Mouse (Mus musculus): ENCODE data around the gene Mtrr. TPM values are rescaled to one million over a fixed set of nuclear protein-coding genes. Genes with fewer than 3 reads are reported as not detected.

Mtrr gene
- polyA plus RNA-seq, 1 experiment: 13.8 TPM

GRCm38 (mm10) chr13:68603085-68603484 is 21.1 kb upstream of the Mtrr start:
- no peak overlapping the region for H3ac ChIP-seq (ENCODE audit: control insufficient read depth, insufficient read length)
- H3K4me3 ChIP-seq: no peak overlapping the region
- no peak overlapping the region for H3K4me2 ChIP-seq (ENCODE audit: low read depth)
- TF ChIP-seq MAX (IDR thresholded peaks at IDR 0.05; ENCODE audit: low read depth): no peak
- TF ChIP-seq MYOD1 (IDR thresholded peaks at IDR 0.05; ENCODE audit: control insufficient read depth in 1 of 3, insufficient read length in 2 of 3, low read depth in 2 of 3): no peak
- TF ChIP-seq E2F4 (IDR thresholded peaks at IDR 0.05; ENCODE audit: insufficient read depth): no peak
- no peak for TF ChIP-seq POLR2A (IDR thresholded peaks at IDR 0.05; ENCODE audit: insufficient read length, low read depth)
- TF ChIP-seq USF1 (IDR thresholded peaks at IDR 0.05; ENCODE audit: low read depth): no peak
- no peak for TF ChIP-seq REST (IDR thresholded peaks at IDR 0.05; ENCODE audit: insufficient read depth, insufficient read length)
- H3K36me3 ChIP-seq (ENCODE audit: control insufficient read depth, insufficient read depth): no peaks in the 10 kb centered on the region
- H3K79me2 ChIP-seq (ENCODE audit: control insufficient read depth, insufficient read depth): no peaks in the 10 kb centered on the region
- H3K27me3 ChIP-seq (ENCODE audit: control insufficient read depth, insufficient read depth, insufficient read length): no peaks in the 10 kb centered on the region

GRCm38 (mm10) chr13:68601184-68601583 is 19.2 kb upstream of the Mtrr start:
- TF ChIP-seq USF1 (IDR thresholded peaks at IDR 0.05; ENCODE audit: low read depth) (no peak), TCF3 (IDR thresholded peaks at IDR 0.05; ENCODE audit: insufficient read length, low read depth) (no peak), TCF12 (IDR thresholded peaks at IDR 0.05; ENCODE audit: insufficient read depth, poor library complexity, severe bottlenecking) (no peak), POLR2AphosphoS2 (IDR thresholded peaks at IDR 0.05; ENCODE audit: insufficient read length, low read depth) (no peak), SRF (IDR thresholded peaks at IDR 0.05; ENCODE audit: control insufficient read depth, insufficient read length, low read depth) (no peak), POLR2A (IDR thresholded peaks at IDR 0.05; ENCODE audit: insufficient read length, low read depth) (no peak), CEBPB (IDR thresholded peaks at IDR 0.05; ENCODE audit: insufficient read depth, poor library complexity, severe bottlenecking) (no peak), MYOG (IDR thresholded peaks at IDR 0.05; ENCODE audit: control insufficient read depth in 1 of 3, insufficient read depth in 1 of 3, insufficient read length in 2 of 3, low read depth in 2 of 3) (no peak), E2F4 (IDR thresholded peaks at IDR 0.05; ENCODE audit: insufficient read depth) (no peak), MYOD1 (IDR thresholded peaks at IDR 0.05; ENCODE audit: control insufficient read depth in 1 of 3, insufficient read length in 2 of 3, low read depth in 2 of 3) (no peak), REST (IDR thresholded peaks at IDR 0.05; ENCODE audit: insufficient read depth, insufficient read length) (no peak)
- Histone ChIP-seq H3ac (ENCODE audit: control insufficient read depth, insufficient read length) (no peak overlapping the region), H3K4me2 (ENCODE audit: low read depth) (peak overlapping the region; percentile 45), H3K36me3 (ENCODE audit: control insufficient read depth, insufficient read depth) (no peaks in the 10 kb centered on the region), H3K79me2 (ENCODE audit: control insufficient read depth, insufficient read depth) (no peaks in the 10 kb centered on the region), H3K4me3 (no peak overlapping the region), H3K27me3 (ENCODE audit: control insufficient read depth, insufficient read depth, insufficient read length) (no peaks in the 10 kb centered on the region)

- Histone ChIP-seq H3K79me2 (ENCODE audit: control insufficient read depth, insufficient read depth) (no peaks in the 10 kb centered on the region), H3K36me3 (ENCODE audit: control insufficient read depth, insufficient read depth) (no peaks in the 10 kb centered on the region), H3K4me2 (ENCODE audit: low read depth) (no peak overlapping the region), H3K27me3 (ENCODE audit: control insufficient read depth, insufficient read depth, insufficient read length) (no peaks in the 10 kb centered on the region), H3ac (ENCODE audit: control insufficient read depth, insufficient read length) (no peak overlapping the region), H3K4me3 (no peak overlapping the region)
- TF ChIP-seq MYOG (IDR thresholded peaks at IDR 0.05; ENCODE audit: control insufficient read depth in 1 of 3, insufficient read depth in 1 of 3, insufficient read length in 2 of 3, low read depth in 2 of 3) (no peak), CEBPB (IDR thresholded peaks at IDR 0.05; ENCODE audit: insufficient read depth, poor library complexity, severe bottlenecking) (no peak), TCF3 (IDR thresholded peaks at IDR 0.05; ENCODE audit: insufficient read length, low read depth) (no peak), E2F4 (IDR thresholded peaks at IDR 0.05; ENCODE audit: insufficient read depth) (no peak), MYOD1 (IDR thresholded peaks at IDR 0.05; ENCODE audit: control insufficient read depth in 1 of 3, insufficient read length in 2 of 3, low read depth in 2 of 3) (no peak), USF1 (IDR thresholded peaks at IDR 0.05; ENCODE audit: low read depth) (no peak), TCF12 (IDR thresholded peaks at IDR 0.05; ENCODE audit: insufficient read depth, poor library complexity, severe bottlenecking) (no peak), SRF (IDR thresholded peaks at IDR 0.05; ENCODE audit: control insufficient read depth, insufficient read length, low read depth) (no peak), POLR2AphosphoS2 (IDR thresholded peaks at IDR 0.05; ENCODE audit: insufficient read length, low read depth) (no peak), POLR2A (IDR thresholded peaks at IDR 0.05; ENCODE audit: insufficient read length, low read depth) (no peak), MAX (IDR thresholded peaks at IDR 0.05; ENCODE audit: low read depth) (no peak), REST (IDR thresholded peaks at IDR 0.05; ENCODE audit: insufficient read depth, insufficient read length) (no peak)
These were observed 17.0 kb upstream of the Mtrr start for GRCm38 (mm10) chr13:68598953-68599352.

- TF ChIP-seq REST (IDR thresholded peaks at IDR 0.05; ENCODE audit: insufficient read depth, insufficient read length) (no peak), MYOG (IDR thresholded peaks at IDR 0.05; ENCODE audit: control insufficient read depth in 1 of 3, insufficient read depth in 1 of 3, insufficient read length in 2 of 3, low read depth in 2 of 3) (no peak), CEBPB (IDR thresholded peaks at IDR 0.05; ENCODE audit: insufficient read depth, poor library complexity, severe bottlenecking) (no peak), TCF12 (IDR thresholded peaks at IDR 0.05; ENCODE audit: insufficient read depth, poor library complexity, severe bottlenecking) (no peak), TCF3 (IDR thresholded peaks at IDR 0.05; ENCODE audit: insufficient read length, low read depth) (no peak), POLR2AphosphoS2 (IDR thresholded peaks at IDR 0.05; ENCODE audit: insufficient read length, low read depth) (no peak), MAX (IDR thresholded peaks at IDR 0.05; ENCODE audit: low read depth) (no peak), E2F4 (IDR thresholded peaks at IDR 0.05; ENCODE audit: insufficient read depth) (no peak), POLR2A (IDR thresholded peaks at IDR 0.05; ENCODE audit: insufficient read length, low read depth) (no peak), USF1 (IDR thresholded peaks at IDR 0.05; ENCODE audit: low read depth) (no peak), MYOD1 (IDR thresholded peaks at IDR 0.05; ENCODE audit: control insufficient read depth in 1 of 3, insufficient read length in 2 of 3, low read depth in 2 of 3) (no peak), SRF (IDR thresholded peaks at IDR 0.05; ENCODE audit: control insufficient read depth, insufficient read length, low read depth) (no peak)
- H3K4me3 ChIP-seq: no peak overlapping the region
- H3K4me2 ChIP-seq (ENCODE audit: low read depth): no peak overlapping the region
These were observed 15.7 kb upstream of the Mtrr start for GRCm38 (mm10) chr13:68597667-68598066.

GRCm38 (mm10) chr13:68597199-68597598 is 15.2 kb upstream of the Mtrr start, which contains the start of gene 1700001L19Rik:
Gene 1700001L19Rik (plus strand): TSS chr13:68597421.
- Histone ChIP-seq H3K4me2 (ENCODE audit: low read depth) (no peak within 1 kb of the TSS), H3K79me2 (ENCODE audit: control insufficient read depth, insufficient read depth) (no peaks in the 10 kb centered on the region), H3ac (ENCODE audit: control insufficient read depth, insufficient read length) (no peak within 1 kb of the TSS), H3K27me3 (ENCODE audit: control insufficient read depth, insufficient read depth, insufficient read length) (no peaks in the 10 kb centered on the region), H3K36me3 (ENCODE audit: control insufficient read depth, insufficient read depth) (no peaks in the 10 kb centered on the region), H3K4me3 (no peak within 1 kb of the TSS)
- TF ChIP-seq USF1 (IDR thresholded peaks at IDR 0.05; ENCODE audit: low read depth) (no peak), MYOG (IDR thresholded peaks at IDR 0.05; ENCODE audit: control insufficient read depth in 1 of 3, insufficient read depth in 1 of 3, insufficient read length in 2 of 3, low read depth in 2 of 3) (no peak), MAX (IDR thresholded peaks at IDR 0.05; ENCODE audit: low read depth) (no peak), TCF3 (IDR thresholded peaks at IDR 0.05; ENCODE audit: insufficient read length, low read depth) (no peak), TCF12 (IDR thresholded peaks at IDR 0.05; ENCODE audit: insufficient read depth, poor library complexity, severe bottlenecking) (no peak), REST (IDR thresholded peaks at IDR 0.05; ENCODE audit: insufficient read depth, insufficient read length) (no peak), MYOD1 (IDR thresholded peaks at IDR 0.05; ENCODE audit: control insufficient read depth in 1 of 3, insufficient read length in 2 of 3, low read depth in 2 of 3) (no peak), SRF (IDR thresholded peaks at IDR 0.05; ENCODE audit: control insufficient read depth, insufficient read length, low read depth) (no peak), POLR2A (IDR thresholded peaks at IDR 0.05; ENCODE audit: insufficient read length, low read depth) (no peak), CEBPB (IDR thresholded peaks at IDR 0.05; ENCODE audit: insufficient read depth, poor library complexity, severe bottlenecking) (no peak), E2F4 (IDR thresholded peaks at IDR 0.05; ENCODE audit: insufficient read depth) (no peak), POLR2AphosphoS2 (IDR thresholded peaks at IDR 0.05; ENCODE audit: insufficient read length, low read depth) (no peak)

More at GRCm38 (mm10) chr13:68597667-68598066, 15.7 kb upstream of the Mtrr start:
- no peak overlapping the region for H3ac ChIP-seq (ENCODE audit: control insufficient read depth, insufficient read length)
- no peaks in the 10 kb centered on the region for H3K79me2 ChIP-seq (ENCODE audit: control insufficient read depth, insufficient read depth)
- H3K36me3 ChIP-seq (ENCODE audit: control insufficient read depth, insufficient read depth): no peaks in the 10 kb centered on the region
- no peaks in the 10 kb centered on the region for H3K27me3 ChIP-seq (ENCODE audit: control insufficient read depth, insufficient read depth, insufficient read length)
